Mouse (Mus musculus) liver, embryonic 11.5 days (tissue): ENCODE measurements around the gene Efhd1. TPM values are rescaled to one million over a fixed set of nuclear protein-coding genes. Genes with fewer than 3 reads are reported as not detected.
A peak's percentile ranks its signal among the peaks of the same experiment; 100 is the strongest.

Source experiments
- ATAC-seq: fragments of 200-750 bp; cut with Nextera tagmentation; replicated peaks from 2 replicates; pipeline ENCODE4 v1.8.0; 2017; ENCODE audit warnings: moderate number of reproducible peaks, mild to moderate bottlenecking, moderate TSS enrichment, moderate library complexity; ENCODE audit not compliant: low FRiP score
- DNase-seq: peaks from one replicate; pipeline ENCODE4 v3.0.0-alpha.2; 2017; ENCODE audit warnings: low spot score
- H3K27ac ChIP-seq: fragments of 300-500 bp; sonication (generic); 2 replicates; pipeline ENCODE4 v1.5.1; 2014; ENCODE audit warnings: mild to moderate bottlenecking, low read depth, low read length, control low read depth
- H3K27me3 ChIP-seq: fragments of 300-500 bp; sonication (generic); replicated peaks from 2 replicates; pipeline ENCODE4 v1.6.1; 2014; ENCODE audit warnings: low read length, mixed read lengths; ENCODE audit not compliant: control insufficient read depth, insufficient read depth
- H3K36me3 ChIP-seq: fragments of 300-500 bp; sonication (generic); 2 replicates; pipeline ENCODE4 v1.6.1; 2014; ENCODE audit warnings: mild to moderate bottlenecking, low read length, moderate library complexity, mixed read lengths; ENCODE audit not compliant: control insufficient read depth, insufficient read depth
- H3K4me1 ChIP-seq: fragments of 300-500 bp; sonication (generic); replicated peaks from 2 replicates; pipeline ENCODE4 v1.6.1; 2014; ENCODE audit warnings: low read length, mixed read lengths; ENCODE audit not compliant: control insufficient read depth, insufficient read depth
- H3K4me2 ChIP-seq: fragments of 300-500 bp; sonication (generic); 2 replicates; pipeline ENCODE4 v1.6.1; 2014; ENCODE audit warnings: mild to moderate bottlenecking, control low read depth, moderate library complexity
- H3K4me3 ChIP-seq: fragments of 300-500 bp; sonication (generic); 2 replicates; pipeline ENCODE4 v1.5.1; 2014; ENCODE audit warnings: low read depth, low read length, control low read depth
- H3K9ac ChIP-seq: fragments of 300-500 bp; sonication (generic); 2 replicates; pipeline ENCODE4 v1.6.1; 2014; ENCODE audit warnings: low read depth, low read length, control low read depth
- H3K9me3 ChIP-seq: fragments of 300-500 bp; sonication (generic); 2 replicates; pipeline ENCODE4 v1.6.1; 2016; ENCODE audit warnings: low read length, inconsistent platforms, mixed read lengths; ENCODE audit not compliant: control insufficient read depth
- WGBS: fragments of 180-500 bp; shearing (Covaris S2); extraction: QIAGEN DNeasy Blood & Tissue Kit; methylation state at CpG from one replicate; pipeline ENCODE4 v1.1.7; 2014; 5-methylcytosine and 5-hydroxymethylcytosine counted together
- polyA plus RNA-seq: library from polyadenylated mRNA; unstranded; fragments of >200 nt; fragmentation: Nextera tagmentation; extraction: Ambion mirVana; gene quantifications from 2 replicates; pipeline ENCODE4 v1.2.1, GENCODE M21; 2014

Gene Efhd1
- polyA plus RNA-seq, 1 experiment from 2014 or later: not detected

DNA sequence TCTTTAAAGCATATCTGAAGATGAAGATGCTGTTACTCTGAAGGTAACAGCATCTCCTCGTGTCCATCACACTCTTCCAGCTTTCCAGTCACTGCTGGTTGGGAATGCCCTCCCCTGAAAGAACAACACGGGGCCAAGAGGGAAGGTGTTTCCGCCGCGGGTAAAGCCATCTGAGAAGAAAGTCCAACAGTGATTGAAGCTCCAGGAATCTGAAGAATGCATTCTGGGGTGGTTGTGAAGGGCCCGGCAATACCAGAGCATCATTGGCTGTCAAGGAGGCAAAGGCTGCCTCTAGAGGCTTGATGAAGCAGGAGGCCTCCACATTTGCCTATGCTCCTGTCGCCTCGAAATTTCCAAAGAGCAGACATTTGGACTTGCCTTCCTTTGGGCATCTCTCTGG, 25.1 kb upstream of the Efhd1 start:
- DNase-seq (no peak), ATAC-seq (no peak)
- 64% methylated on average over 8 of the region's 8 CpGs for WGBS
- no peaks in the 10 kb centered on the region for H3K9me3 ChIP-seq
- no peaks in the 10 kb centered on the region for H3K4me1 ChIP-seq
- H3K36me3 ChIP-seq: peaks cover 5% of the 10 kb centered on the region; the same call in 1 of the 2 replicates
- no peaks in the 10 kb centered on the region for H3K27me3 ChIP-seq
- no peak overlapping the region for H3K9ac ChIP-seq
- no peak overlapping the region for H3K27ac ChIP-seq
- no peak overlapping the region for H3K4me3 ChIP-seq
- no peak overlapping the region for H3K4me2 ChIP-seq

GRCm38 (mm10) chr1:87243021-87243420, 21.1 kb upstream of the Efhd1 start:
- Histone ChIP-seq H3K4me1 (0 out of 2 replicates have a peak, but pooled peaks cover 4% of the 10 kb centered on the region), H3K4me2 (no peak overlapping the region), H3K9me3 (no peaks in the 10 kb centered on the region), H3K4me3 (no peak overlapping the region), H3K9ac (no peak overlapping the region), H3K27ac (no peak overlapping the region), H3K27me3 (no peaks in the 10 kb centered on the region), H3K36me3 (peaks cover 5% of the 10 kb centered on the region; the same call in 1 of the 2 replicates)
- ATAC-seq (no peak), DNase-seq (no peak)
- WGBS: 89% methylated on average over 8 of the region's 8 CpGs

DNA sequence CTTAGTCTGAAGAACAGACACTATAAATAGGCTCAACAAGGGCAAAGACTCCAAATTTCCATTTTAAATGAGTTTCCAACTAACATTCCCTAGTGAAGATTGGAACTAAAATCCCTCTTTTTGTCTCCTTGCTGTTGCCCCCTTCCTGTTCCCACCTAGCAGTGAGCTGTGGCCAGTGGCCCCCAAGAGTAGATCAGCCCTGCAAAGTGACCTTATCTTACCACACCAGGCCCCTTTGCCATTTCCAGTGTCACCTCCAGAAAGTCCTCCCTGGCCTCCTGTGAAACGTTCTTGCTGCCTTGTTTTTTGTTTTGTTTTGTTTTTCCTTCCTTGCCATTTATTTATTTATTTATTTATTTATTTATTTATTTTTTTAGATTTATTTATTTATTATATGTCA, 18.7 kb upstream of the Efhd1 start:
- Histone ChIP-seq H3K9me3 (no peaks in the 10 kb centered on the region), H3K36me3 (no peaks in the 10 kb centered on the region), H3K27me3 (no peaks in the 10 kb centered on the region), H3K9ac (no peak overlapping the region), H3K4me2 (no peak overlapping the region), H3K4me1 (0 out of 2 replicates have a peak, but pooled peaks cover 4% of the 10 kb centered on the region), H3K27ac (no peak overlapping the region), H3K4me3 (no peak overlapping the region)
- DNase-seq: no peak
- peak; percentile 78 for ATAC-seq
- 43% methylated on average over 1 of the region's 1 CpGs for WGBS

GRCm38 (mm10) chr1:87245929-87246815, 18.0 kb upstream of the Efhd1 start:
- H3K4me3 ChIP-seq: 0 out of 2 replicates have a peak overlapping the region, but pooled peaks have one; percentile 8
- H3K4me2 ChIP-seq: peak overlapping the region; percentile 49
- no peaks in the 10 kb centered on the region for H3K9me3 ChIP-seq
- WGBS: 26% methylated on average over 22 of the region's 22 CpGs
- ATAC-seq (peak; percentile 83), DNase-seq (peak; percentile 84)
- no peak overlapping the region for H3K9ac ChIP-seq
- no peak overlapping the region for H3K27ac ChIP-seq
- no peaks in the 10 kb centered on the region for H3K27me3 ChIP-seq
- 0 out of 2 replicates have a peak, but pooled peaks cover 4% of the 10 kb centered on the region for H3K4me1 ChIP-seq
- no peaks in the 10 kb centered on the region for H3K36me3 ChIP-seq

- WGBS: 37% methylated on average over 5 of the region's 5 CpGs
- Histone ChIP-seq H3K9me3 (no peaks in the 10 kb centered on the region), H3K4me2 (no peak overlapping the region), H3K4me1 (no peaks in the 10 kb centered on the region), H3K27ac (no peak overlapping the region), H3K36me3 (no peaks in the 10 kb centered on the region), H3K4me3 (no peak overlapping the region), H3K27me3 (peaks cover 7% of the 10 kb centered on the region; the same call in 1 of the 2 replicates), H3K9ac (no peak overlapping the region)
- no peak for DNase-seq
- peak; percentile 88 for ATAC-seq
Observed at GRCm38 (mm10) chr1:87252040-87252609, 12.0 kb upstream of the Efhd1 start.

GRCm38 (mm10) chr1:87255173-87255572, 9.0 kb upstream of the Efhd1 start:
- WGBS: 42% methylated on average over 4 of the region's 4 CpGs
- H3K36me3 ChIP-seq: no peaks in the 10 kb centered on the region
- H3K27me3 ChIP-seq: peaks cover 32% of the 10 kb centered on the region
- ATAC-seq (no peak), DNase-seq (no peak)
- no peaks in the 10 kb centered on the region for H3K4me1 ChIP-seq
- H3K4me2 ChIP-seq: no peak overlapping the region
- no peak overlapping the region for H3K27ac ChIP-seq
- H3K9ac ChIP-seq: no peak overlapping the region
- no peaks in the 10 kb centered on the region for H3K9me3 ChIP-seq
- H3K4me3 ChIP-seq: no peak overlapping the region

DNA sequence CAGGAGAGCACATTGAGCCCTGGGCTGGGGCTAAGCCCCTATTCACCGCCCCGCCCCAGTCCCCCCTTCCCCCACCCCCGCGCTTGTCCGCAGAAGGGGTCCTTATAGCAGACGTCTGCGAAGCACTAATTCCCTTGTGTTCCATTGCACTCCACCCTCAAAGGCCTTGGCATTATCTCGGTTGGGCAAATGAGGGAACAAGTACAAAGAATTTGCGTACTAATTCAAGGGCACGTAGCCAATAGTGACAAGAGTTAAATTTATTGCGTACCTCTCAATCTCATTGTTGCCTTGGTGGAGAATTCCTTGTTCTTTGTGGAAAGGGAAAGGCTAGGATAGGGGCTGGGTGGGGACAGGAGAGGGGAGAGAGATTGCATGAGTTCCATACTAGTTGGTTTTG, 6.5 kb upstream of the Efhd1 start:
- Histone ChIP-seq H3K4me2 (no peak overlapping the region), H3K27ac (no peak overlapping the region), H3K4me3 (no peak overlapping the region), H3K27me3 (peaks cover 51% of the 10 kb centered on the region), H3K9ac (no peak overlapping the region), H3K9me3 (no peaks in the 10 kb centered on the region), H3K36me3 (no peaks in the 10 kb centered on the region), H3K4me1 (no peaks in the 10 kb centered on the region)
- WGBS: 22% methylated on average over 11 of the region's 11 CpGs
- DNase-seq: no peak
- no peak for ATAC-seq

DNA sequence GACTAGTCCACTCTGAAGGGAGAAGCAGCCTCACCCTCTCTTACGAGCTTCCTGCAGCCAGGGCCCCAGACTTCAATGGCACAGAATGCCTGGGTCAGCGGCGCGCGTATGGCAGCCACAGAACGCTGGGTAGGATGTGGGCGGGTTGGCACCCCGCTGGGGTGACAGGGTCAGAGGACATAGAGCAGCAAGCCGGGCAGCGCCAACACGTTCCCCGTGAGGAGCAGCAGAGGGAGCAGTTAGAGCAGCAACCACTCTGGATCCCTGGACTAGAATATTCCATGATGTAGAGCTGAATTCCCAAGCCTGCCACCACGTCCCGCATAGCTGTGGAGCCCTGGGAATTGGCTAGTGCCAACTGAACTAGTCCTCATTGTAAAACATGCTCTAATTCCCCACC, 5.7 kb upstream of the Efhd1 start:
- Histone ChIP-seq H3K36me3 (no peaks in the 10 kb centered on the region), H3K27ac (no peak overlapping the region), H3K9me3 (no peaks in the 10 kb centered on the region), H3K27me3 (peaks cover 57% of the 10 kb centered on the region), H3K4me2 (no peak overlapping the region), H3K4me3 (no peak overlapping the region), H3K9ac (no peak overlapping the region), H3K4me1 (no peaks in the 10 kb centered on the region)
- DNase-seq (no peak), ATAC-seq (no peak)
- 15% methylated on average over 14 of the region's 14 CpGs for WGBS
